Mouse (Mus musculus) lung, postnatal 14 days (tissue): ENCODE data around the gene Slc50a1.

Experiments
- DNase-seq: peaks from one replicate; pipeline ENCODE4 v3.0.0; 2021

Gene Slc50a1

DNA sequence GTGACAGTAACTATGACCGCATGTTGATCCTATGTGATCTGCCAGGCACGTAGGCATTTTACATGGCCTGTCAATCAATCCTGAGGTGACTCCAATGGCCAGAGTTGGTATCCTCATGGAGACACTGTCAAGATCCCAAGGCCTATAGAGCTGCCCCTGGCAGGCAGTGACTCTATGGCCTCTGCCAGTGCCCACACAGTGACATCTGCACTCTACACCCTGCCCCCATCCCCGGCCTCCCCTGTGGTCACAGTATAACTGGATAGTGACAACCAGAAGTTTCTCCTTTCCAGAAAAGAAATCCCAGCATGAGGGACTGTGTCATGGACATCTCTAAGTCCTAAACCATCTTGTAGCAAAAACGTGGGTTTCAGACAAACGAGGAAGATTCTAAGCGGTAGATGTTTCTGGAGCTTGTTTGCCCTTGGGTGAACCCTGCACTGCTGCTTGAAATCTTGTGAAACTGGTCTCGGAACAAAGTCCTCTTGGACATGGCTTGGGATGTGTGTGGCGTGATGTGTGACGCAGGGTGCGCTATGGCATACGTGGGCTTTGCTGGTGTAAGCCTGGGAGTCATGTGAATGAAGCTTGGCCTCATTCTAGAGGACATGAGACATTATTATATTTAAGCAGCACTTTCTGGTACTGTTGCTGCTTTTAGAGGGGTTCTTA is 23.0 kb upstream of the Slc50a1 start:
- no peak for DNase-seq

DNA sequence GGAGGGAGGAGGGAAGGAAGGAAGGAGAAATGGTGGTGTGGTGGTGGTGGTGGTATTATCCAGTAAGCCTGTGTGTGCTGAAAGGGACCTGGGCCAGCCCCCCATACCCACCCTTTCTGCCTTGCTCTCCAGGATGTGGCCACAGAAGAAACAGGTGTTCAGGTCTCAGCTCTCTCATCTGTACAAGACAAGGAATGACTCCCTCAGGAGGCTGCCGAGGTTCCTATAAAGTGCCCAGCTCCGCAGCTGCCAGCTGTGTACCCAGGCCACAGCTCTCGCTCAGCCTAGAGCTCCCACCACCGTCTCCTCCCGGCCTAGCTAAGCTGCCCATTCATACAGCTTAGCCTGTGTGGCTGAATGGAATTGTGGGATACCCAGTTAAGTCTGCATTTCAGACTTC is 21.9 kb upstream of the Slc50a1 start:
- DNase-seq: no peak

DNA sequence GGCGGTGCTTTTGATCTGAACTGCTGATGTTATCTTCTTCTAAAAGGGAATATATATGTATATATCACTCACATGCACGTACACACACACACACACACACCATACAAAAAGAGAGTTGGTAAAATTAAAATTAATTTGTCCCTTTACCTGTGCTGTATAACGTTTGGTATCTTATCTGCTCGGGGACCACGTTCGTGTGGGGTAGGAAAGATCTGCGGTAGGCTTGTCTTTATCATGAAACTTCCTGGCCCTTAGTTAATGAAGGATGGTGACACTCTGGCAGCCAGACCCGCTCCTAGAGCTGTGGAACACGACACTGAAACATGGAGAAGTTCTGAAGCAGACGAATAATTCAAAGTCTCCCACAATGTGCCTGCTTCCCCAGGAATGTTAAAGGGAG is 21.5 kb upstream of the Slc50a1 start:
- DNase-seq: no peak

DNA sequence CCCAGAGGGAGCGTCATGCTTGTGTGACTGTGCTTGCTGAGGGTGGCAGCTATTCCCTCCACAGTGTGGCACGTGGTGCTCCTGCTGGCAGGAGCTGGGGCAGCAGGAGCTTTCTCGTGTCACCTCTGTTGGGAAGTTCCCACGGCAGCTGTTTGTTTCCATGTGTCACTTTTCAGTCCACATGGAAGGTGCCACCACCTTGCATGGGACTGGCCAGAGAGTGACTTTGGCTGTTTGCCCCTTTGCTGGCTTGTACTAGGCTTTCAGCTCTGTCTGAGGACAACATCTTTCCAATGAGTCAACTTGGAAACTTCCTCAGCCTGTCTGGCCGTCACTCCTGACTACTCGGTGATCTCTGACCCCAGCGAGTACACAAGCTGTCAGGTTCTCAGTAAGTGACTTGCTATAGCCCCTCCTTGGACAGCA is 18.1 kb upstream of the Slc50a1 start:
- DNase-seq: no peak

DNA sequence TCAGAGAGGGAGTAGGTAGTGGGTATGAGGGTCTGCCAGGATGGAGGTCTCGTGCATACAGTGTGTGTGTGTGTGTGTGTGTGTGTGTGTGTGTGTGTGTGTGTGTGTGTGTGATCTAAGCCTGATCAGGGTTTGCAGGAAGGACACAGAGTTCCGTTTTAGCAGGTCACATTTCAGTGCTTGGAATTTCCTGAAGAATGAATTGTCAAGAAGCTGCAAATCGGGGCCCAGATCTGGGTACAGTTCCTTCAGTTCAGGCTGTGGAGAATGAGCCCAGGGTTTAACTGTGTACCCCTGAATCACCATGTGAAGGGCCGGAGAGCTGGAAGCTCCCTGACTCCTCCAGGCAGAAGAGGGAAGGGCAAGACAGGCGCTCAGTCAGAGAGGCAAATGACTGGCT is 16.9 kb upstream of the Slc50a1 start:
- DNase-seq: no peak

DNA sequence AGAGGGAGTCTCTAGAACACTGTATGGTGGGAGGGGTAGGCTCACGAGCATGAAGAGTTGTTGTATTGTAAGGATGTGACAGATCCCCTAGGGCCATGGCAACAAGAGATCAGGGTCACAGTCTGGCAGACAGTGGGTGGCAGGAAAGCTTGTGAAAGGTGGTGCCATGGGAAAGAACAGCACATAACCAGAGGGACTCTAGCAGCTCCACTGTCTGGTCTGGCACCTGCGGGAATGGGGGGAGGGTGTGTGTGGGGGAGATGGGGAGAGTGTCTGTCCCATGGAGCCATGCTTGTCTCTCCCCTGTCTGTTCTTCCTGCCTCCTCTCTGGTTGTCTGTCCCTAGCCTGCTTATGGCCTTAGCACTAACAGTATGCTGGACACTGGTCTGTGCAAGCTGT is 15.2 kb upstream of the Slc50a1 start:
- DNase-seq: no peak

DNA sequence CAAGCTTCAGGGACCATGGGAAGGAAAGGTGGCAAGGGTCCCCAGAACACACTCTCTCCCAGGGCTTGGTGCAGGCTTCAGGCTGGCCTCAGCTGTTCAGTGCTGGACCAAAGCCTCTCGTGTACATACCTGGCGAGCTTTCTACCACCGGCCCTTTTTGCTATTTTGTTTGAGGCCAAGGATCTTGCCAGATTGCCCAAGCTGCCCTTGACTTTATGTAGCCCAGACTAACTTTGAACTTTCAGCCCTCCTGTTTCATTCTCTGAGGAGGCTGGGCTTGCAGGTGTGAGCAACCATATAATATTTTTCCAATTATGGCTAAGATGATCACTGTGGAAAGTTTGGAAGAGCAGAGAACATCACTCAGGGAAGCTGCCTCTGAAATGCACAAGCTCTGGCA is 13.9 kb upstream of the Slc50a1 start:
- DNase-seq: no peak

DNA sequence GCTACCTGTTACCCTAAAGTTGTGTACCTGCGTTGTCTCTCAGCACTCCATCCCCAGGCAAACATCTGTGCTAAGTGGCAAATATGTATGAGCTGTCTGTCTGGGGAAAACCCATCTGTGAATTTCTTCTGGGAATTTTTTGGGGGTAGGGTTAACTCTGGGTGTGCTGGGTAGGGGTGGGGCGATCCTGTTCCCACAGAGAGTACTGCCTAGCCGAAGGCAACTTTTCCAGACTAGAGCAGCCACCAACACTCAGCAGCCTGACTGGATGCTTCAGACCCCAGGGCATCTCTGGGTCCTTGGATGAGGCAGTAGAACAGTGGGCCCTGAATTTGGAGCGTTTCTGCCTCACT is 11.9 kb upstream of the Slc50a1 start:
- DNase-seq: no peak

DNA sequence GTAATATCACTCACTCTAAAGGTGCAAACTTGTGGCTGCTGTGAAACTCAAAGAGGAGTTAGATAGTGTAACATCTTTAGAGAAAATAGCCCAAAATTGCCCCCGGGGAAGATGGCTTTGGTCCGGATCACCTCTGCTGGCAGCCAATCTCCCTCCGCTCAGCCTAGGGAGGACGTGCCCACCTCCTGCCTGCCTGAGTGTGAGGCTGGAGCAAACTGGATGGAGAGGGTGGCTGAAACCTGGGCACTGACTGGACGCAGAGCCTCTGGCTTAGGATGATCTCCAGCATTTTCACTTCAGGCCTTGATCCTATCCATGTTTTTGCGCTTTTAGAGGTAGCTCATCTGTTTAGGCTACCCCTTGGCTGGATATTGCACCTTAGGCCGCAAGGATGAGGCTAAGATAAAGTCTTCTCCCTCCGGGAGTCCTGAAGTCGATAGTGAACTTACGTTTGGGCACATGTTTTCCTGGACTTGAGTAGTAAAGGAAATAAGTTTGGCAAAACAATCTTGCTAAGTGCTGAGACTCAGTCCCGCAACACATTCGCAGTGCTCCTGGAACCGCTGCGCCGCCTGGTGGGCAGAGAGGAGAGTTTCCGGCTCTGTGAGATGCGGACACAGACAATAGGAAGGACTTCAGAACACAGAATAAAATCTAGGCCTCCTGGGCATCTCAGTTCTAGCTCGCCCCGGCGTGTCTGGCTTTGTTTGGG is 11.4 kb upstream of the Slc50a1 start:
- peak; percentile 91 for DNase-seq

DNA sequence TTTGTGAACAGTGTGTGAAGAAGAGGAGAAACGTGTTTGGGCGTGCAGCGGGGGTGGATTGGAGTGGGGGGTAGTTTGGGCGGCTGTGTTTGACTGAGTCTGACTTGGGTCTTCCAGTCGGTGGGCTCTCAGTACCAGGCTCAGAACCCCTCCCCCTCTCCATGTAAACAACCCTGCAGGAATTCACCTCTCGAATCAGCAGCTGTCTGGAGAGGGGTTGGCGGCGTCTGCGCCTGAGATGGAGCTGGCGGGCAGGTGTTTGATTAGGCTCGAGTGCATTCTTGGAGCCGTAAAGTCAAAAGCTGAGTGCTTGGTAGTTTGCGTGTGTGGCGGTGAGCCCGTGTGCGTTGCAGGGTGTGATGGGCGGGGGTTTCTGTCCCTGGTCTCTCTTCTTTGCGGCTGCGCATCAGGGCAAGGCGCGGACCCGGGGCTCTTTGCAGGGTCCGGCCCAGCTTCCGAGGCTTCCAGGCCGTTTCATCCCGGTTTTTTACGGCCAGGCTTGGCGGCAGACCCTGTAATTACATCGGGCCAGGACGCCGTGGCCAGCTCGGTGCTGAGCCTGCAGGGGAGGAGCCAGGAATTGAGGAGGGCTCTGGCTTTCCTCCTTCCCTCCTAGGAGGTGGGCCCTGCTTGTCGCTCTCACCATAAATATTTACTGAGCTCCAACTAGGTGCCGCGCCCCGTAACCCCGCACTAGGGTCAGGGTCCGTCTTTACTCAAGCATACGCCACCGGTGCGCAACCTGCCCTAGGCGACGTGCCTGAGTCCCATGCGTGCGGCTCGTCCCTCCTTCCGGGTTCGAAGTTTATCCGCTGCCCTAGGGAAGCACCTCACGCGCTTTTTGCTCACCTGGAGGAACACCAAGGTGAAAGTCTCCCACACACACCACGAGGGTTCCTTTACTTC is 10.5 kb upstream of the Slc50a1 start, which contains the start of gene Efna1:
Efna1 (minus strand) TSS at position 537 of the 906 bp plus-strand sequence.
- peak; percentile 68 for DNase-seq

DNA sequence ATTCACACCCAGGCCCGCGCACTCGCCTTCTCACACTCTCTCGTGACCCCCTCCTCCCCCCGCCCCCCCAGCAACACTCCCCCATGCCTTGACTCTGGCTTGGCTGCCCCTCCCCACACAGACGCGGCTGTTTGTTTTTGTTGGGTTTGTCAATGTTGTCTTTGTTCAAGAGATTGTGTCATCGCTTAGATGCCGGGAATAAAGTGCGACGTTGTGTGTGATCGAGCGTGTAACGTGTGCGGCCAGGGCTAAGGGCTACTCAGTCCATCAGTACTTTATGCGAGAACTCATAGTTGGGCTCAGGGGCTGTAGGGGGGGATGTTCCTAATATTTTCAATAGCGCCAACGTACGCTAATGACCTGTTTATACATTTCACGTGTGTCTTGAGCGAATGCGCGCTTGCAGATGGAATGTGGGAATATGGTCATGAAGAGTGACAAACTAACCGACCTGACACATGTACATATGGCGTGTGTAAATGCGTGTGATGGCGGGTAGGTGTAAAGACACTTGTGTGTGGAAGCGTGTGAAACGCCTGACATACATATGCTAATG is 9.8 kb upstream of the Slc50a1 start:
- peak; percentile 58 for DNase-seq

DNA sequence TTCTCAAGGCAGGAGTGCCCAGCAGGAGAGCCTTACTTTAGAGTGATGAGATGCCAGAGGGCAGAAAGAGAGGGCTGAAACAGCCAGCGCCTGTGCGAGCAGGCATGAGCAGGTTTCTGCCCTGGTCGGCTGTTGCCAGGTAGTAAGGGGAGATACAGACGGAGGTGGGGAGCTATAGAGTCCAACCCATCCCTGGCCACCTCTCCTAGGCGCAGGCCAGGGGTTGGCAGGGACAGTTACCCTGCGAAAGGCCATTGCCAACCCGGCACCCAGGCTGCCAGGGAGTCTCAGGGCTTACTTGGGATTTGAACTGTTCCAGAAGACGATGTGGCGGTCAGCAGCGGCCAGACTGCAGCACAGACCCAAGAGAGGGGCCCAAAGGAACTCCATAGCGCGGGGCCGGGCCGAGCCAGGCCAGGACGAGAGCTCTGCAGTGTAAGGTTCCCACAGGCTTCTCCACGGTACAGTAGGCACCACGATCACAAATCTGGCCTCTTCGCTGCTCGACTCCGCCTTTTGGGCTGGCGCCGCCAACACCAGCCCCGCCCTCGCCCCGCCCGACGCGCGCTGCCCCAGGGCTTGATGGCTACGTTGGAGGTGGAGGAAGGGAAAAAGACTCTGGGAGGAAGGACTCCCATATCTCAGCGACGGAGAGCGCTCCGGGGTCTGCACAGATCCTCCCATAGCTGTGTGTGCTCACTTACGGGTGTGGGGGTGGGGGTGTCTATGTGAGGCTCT is 9.0 kb upstream of the Slc50a1 start:
- peak; percentile 92 for DNase-seq

DNA sequence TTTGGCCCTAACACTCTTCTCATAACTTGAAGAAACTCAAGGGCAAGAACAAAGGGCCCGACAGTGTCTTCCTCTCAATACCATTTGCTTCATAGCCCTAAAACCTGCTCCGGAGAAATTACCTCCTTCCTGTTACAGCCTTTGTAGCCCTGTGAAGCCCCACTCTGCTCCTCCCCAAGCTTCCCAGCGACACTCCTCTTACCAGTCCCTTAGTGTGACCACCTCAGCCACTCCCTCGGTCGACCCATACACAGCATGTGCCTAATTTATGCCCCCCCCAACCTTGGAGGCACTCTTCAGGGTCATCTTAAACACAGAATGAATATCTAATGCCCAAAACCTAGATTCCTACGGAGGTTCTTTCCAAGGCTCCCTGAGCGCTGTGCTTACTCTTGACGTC is 8.3 kb upstream of the Slc50a1 start:
- DNase-seq: no peak

DNA sequence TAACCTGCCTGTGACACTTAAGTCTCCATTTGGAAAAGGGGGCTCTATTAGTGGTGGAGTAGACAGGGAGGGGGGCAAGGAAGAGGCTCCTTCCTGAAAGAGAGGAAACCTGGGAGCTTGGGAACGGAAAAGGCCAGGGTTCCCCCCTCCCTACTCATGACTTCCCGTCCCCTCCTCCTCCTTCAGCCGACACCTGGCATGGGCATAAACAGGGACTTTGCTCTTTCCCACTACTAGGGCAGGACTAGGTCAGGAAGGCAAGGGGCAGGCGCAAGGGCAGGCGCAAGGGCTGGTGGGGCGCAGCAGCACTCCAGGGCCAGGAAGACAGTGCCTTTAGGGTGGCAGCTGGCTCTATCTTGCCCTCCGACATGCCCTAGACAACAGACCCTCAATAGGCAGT is 7.7 kb upstream of the Slc50a1 start:
- DNase-seq: peak; percentile 65

DNA sequence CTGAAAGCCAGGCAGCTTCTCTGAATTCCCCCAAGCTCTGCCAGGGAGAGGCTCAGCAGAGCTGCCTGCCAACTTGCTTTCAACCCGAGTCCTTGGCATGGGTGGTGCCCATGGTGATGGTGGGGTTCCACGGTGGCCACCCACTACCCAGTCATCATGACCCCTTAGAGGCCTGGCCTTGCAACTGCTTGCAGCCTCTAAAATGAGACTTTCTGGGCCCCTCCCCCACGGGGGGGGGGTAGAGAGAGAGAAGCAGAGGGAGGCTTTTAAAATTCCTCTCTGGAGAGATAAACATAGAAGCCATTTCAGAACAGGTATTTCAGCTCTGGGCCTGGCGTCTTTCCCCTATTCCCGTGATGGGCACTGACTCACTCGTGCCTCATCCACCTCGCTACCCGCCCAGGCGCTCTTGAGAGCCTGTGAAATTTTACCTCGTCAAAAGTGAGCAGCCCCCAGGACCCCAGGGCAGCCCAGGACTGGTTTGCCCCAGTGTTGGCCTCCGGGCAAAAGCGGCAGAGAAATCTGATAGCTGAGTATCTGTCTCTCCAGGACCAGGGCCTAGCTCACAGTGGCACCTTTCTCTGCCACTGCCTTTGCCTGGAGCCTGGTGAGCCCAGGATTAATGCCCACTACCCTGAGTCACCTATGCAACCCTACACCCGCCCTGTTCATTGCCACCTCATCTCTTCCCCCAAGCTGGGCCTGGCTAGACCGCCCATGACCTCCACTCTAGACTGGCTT is 7.1 kb upstream of the Slc50a1 start:
- peak; percentile 54 for DNase-seq

DNA sequence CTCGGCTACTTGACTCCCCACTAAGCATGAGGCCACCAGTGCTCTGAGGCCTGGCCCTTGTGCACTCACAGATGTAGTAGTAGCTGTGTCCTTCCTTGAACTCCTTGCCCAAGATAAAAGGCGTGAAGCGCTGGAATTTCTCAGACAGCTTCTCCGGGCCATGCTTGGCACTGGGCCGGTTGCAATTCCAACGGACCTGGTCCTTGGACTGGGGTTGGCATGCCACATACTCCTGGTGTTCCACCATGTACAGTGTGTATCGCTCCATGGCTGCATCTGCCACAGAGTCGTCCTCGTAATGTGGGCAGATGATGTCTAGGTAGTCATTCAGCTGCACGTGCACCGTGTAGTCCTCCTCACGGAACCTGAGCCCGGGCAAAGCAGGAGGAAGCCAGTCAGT is 5.7 kb upstream of the Slc50a1 start:
- DNase-seq: no peak

DNA sequence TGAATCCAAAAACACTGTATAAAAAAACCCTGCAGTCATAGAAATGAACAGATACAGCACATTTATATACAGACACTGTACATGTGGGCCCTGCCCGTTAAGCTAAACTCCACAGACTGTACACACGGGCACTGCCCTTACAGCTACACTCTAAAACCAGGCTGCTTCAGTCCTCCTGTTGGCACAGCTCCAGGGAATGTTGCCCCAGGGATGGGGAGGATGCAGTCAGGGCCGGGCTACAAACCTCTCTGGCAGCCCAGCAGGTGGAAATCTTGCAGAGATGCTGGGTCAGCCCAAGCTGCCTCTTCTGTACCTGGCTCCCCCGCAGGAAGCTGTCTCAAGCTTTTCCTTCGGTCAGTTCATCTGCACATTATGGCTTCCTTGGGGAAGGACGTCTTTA is 1.4 kb upstream of the Slc50a1 start:
- peak; percentile 35 for DNase-seq

DNA sequence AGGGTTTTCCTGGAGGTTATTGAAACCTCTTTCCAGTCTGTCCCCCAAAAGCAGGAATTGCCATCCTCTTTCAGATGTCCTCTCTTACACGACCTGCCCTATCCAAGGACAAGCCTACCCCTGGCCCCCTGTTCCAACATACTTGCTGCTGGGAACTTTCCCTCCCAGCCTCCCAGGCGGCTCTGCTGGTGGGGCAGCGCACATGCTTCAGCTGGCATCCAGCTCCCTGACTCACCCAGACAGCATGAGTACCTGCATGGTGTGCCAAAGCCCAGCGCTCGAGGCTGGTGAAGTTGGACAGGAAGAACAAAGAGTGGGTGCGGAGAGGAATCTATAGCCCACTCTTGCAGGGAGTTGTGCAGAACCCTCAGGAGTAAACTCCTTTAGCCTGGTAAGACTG is 521 bp upstream of the Slc50a1 start:
- peak; percentile 42 for DNase-seq

DNA sequence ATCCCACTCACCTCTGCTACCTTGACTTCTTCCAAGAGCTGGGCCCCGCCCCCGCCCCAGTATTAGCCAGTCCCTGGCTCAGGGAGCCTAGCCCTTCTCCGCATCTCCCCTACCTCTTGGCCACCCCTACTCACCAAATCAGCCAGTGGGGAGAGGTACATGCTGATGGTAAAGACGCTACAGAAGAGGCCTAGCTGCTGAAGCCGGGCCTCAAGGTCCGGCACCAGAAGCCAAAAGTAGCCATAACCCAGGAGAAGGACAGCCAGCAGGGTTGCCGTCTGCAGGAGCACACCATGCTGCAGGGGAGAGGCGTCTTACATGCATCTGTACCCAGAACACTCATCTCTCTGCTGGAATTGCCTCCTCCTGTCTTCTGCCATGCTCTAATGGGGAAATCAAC is 1.5 kb downstream of the Slc50a1 start:
- no peak for DNase-seq

DNA sequence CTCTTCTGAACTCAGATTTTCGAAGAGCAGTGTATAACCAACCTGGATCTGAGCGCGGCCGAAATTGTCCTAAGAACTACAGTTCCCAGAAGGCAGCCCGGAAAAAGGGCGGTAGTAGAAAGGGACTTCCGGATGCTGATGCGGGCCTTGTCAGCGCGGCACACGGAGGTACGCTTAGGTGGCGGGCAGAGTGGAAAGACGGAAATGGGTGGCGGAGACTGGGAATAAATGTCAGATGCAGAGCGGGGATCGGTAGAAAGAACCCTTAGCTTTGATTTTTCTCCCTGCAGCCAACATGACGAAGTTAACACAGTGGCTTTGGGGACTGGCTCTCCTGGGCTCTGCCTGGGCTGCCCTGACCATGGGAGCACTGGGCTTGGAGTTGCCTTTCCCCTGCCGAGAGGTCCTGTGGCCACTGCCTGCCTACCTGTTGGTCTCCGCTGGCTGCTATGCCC is 3.9 kb downstream of the Slc50a1 start:
- peak; percentile 82 for DNase-seq

DNA sequence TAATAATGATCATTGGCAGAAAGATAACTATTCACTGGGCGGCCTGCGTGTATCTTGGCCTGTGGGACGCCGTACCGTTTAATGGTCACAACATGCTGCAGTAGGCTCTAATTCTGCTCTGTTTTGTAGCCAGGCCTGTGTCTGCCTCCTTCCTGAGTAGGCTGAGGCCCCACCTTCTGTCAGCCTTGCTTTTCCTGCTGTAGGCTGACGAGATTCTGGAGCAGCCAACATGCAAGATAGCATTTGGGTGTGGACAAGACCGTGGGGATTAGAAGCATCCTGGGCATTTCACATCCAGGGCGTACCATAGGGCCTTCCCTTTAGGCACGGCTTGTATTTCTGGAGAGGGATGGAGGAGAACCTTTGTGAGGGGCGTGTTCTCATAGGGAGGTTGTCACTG is 8.0 kb downstream of the Slc50a1 start:
- peak; percentile 34 for DNase-seq

DNA sequence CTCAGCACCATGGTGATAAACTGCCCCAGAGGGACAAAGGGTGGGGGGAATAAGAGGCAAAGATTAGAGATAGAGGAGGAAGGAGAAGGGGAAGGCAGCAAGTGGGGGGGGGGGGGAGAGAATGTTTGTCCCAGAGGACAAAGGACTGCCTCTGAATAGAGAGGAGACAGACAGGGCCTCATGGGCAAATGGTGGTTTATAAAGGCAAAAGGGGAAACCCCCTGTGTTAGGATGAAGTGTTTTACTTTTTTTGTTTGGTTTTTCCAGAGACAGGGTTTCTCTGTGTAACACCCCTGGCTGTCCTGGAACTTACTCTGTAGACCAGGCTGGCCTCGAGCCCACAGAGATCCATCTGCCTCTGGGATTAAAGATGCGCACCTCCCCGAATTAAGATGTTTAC is 10.2 kb downstream of the Slc50a1 start:
- no peak for DNase-seq
